Mouse (Mus musculus) limb, embryonic 14.5 days (tissue): ENCODE data around the gene Foxm1. TPM values are rescaled to one million over a fixed set of nuclear protein-coding genes. Genes with fewer than 3 reads are reported as not detected.

Source experiments
- ATAC-seq: fragments of 200-750 bp; cut with Nextera tagmentation; 2 replicates; pipeline ENCODE4 v1.8.0; 2017; ENCODE audit warnings: low read depth, moderate number of reproducible peaks, moderate TSS enrichment; ENCODE audit not compliant: low FRiP score
- DNase-seq: peaks from one replicate; pipeline ENCODE4 v3.0.0-alpha.2; 2015; ENCODE audit warnings: low spot score
- H3K27ac ChIP-seq: fragments of 300-500 bp; sonication (generic); replicated peaks from 2 replicates; pipeline ENCODE4 v1.5.1; 2014; ENCODE audit warnings: low read depth, mild to moderate bottlenecking, low read length, moderate library complexity, mixed read lengths
- H3K27me3 ChIP-seq: fragments of 300-500 bp; sonication (generic); 2 replicates; pipeline ENCODE4 v1.6.1; 2014; ENCODE audit warnings: low read length, mixed read lengths; ENCODE audit not compliant: control insufficient read depth, insufficient read depth
- H3K36me3 ChIP-seq: fragments of 300-500 bp; sonication (generic); 2 replicates; pipeline ENCODE4 v1.6.1; 2014; ENCODE audit warnings: mild to moderate bottlenecking, low read length, moderate library complexity, mixed read lengths; ENCODE audit not compliant: control insufficient read depth, insufficient read depth
- H3K4me1 ChIP-seq: fragments of 300-500 bp; sonication (generic); 2 replicates; pipeline ENCODE4 v1.6.1; 2014; ENCODE audit warnings: antibody characterized with exemption, low read length, mixed read lengths; ENCODE audit not compliant: control insufficient read depth, insufficient read depth
- H3K4me2 ChIP-seq: fragments of 300-500 bp; sonication (generic); replicated peaks from 2 replicates; pipeline ENCODE4 v1.6.1; 2014; ENCODE audit warnings: low read depth, mild to moderate bottlenecking, low read length, moderate library complexity; ENCODE audit not compliant: severe bottlenecking
- H3K4me3 ChIP-seq: fragments of 300-500 bp; sonication (generic); replicated peaks from 2 replicates; pipeline ENCODE4 v1.5.1; 2014; ENCODE audit warnings: low read length
- H3K9ac ChIP-seq: fragments of 300-500 bp; sonication (generic); 2 replicates; pipeline ENCODE4 v1.6.1; 2014; ENCODE audit warnings: mild to moderate bottlenecking, low read depth, low read length, moderate library complexity; ENCODE audit not compliant: severe bottlenecking
- H3K9me3 ChIP-seq: fragments of 300-500 bp; sonication (generic); 2 replicates; pipeline ENCODE4 v1.6.1; 2016; ENCODE audit warnings: low read length; ENCODE audit not compliant: control insufficient read depth
- POLR2A ChIP-seq: fragments of 200-500 bp; IDR thresholded peaks from 2 replicates; pipeline ENCODE4 v1.8.0; 2012; ENCODE audit warnings: inconsistent platforms, mild to moderate bottlenecking, moderate library complexity, borderline replicate concordance; ENCODE audit not compliant: insufficient read depth, insufficient read length; ENCODE audit errors: extremely low read depth
- WGBS: fragments of 180-500 bp; shearing (Covaris S2); extraction: QIAGEN DNeasy Blood & Tissue Kit; methylation state at CpG from one replicate; pipeline ENCODE4 v1.1.7; 2014; 5-methylcytosine and 5-hydroxymethylcytosine counted together
- polyA plus RNA-seq, 2 experiments: library from polyadenylated mRNA; depleted of rRNA in 1 of 2; stranded (reverse) in 1 of 2; unstranded in 1 of 2; fragments of >200 nt; fragmentation: Nextera tagmentation in 1 of 2; extraction: Ambion mirVana in 1 of 2; gene quantifications; 2 replicates each; pipeline versions ENCODE4 v1.2.1 to v1.2.3; 2012 to 2014

Gene Foxm1
- polyA plus RNA-seq, 2 experiments, result 30.9 to 81.2 TPM

- no peak for TF ChIP-seq POLR2A
- H3K4me3 ChIP-seq, result no peak overlapping the region
- no peaks in the 10 kb centered on the region for H3K9me3 ChIP-seq
- H3K27ac ChIP-seq, result no peak overlapping the region
- 52% methylated on average over 5 of the region's 5 CpGs for WGBS
- DNase-seq (no peak), ATAC-seq (peak; percentile 33; the same call in 1 of the 2 replicates)
- H3K27me3 ChIP-seq, result no peaks in the 10 kb centered on the region
- no peak overlapping the region for H3K4me2 ChIP-seq
- peaks cover 33% of the 10 kb centered on the region for H3K36me3 ChIP-seq
- no peaks in the 10 kb centered on the region for H3K4me1 ChIP-seq
- H3K9ac ChIP-seq, result no peak overlapping the region
Observed at GRCm38 (mm10) chr6:128404708-128405107, 41.9 kb downstream of the Foxm1 start.

- no peaks in the 10 kb centered on the region for H3K9me3 ChIP-seq
- ATAC-seq, result no peak
- H3K9ac ChIP-seq, result no peak overlapping the region
- no peaks in the 10 kb centered on the region for H3K4me1 ChIP-seq
- no peak for TF ChIP-seq POLR2A
- 83% methylated on average over 7 of the region's 7 CpGs for WGBS
- H3K36me3 ChIP-seq, result peaks cover 69% of the 10 kb centered on the region
- no peak overlapping the region for H3K4me3 ChIP-seq
- H3K27me3 ChIP-seq, result no peaks in the 10 kb centered on the region
- DNase-seq, result no peak
- H3K27ac ChIP-seq, result no peak overlapping the region
- H3K4me2 ChIP-seq, result no peak overlapping the region
Observed at GRCm38 (mm10) chr6:128408544-128409125, 45.9 kb downstream of the Foxm1 start.

- Histone ChIP-seq H3K27ac (no peak overlapping the region), H3K9me3 (no peaks in the 10 kb centered on the region), H3K4me2 (no peak overlapping the region), H3K4me3 (no peak overlapping the region), H3K9ac (no peak overlapping the region), H3K4me1 (no peaks in the 10 kb centered on the region), H3K36me3 (peaks cover 76% of the 10 kb centered on the region), H3K27me3 (no peaks in the 10 kb centered on the region)
- 95% methylated on average over 13 of the region's 13 CpGs for WGBS
- TF ChIP-seq POLR2A, result no peak
- DNase-seq (no peak), ATAC-seq (no peak)
Observed at GRCm38 (mm10) chr6:128410305-128410704, 47.5 kb downstream of the Foxm1 start.

GRCm38 (mm10) chr6:128411115-128411514, 48.3 kb downstream of the Foxm1 start:
- no peak for TF ChIP-seq POLR2A
- no peak overlapping the region for H3K27ac ChIP-seq
- no peaks in the 10 kb centered on the region for H3K9me3 ChIP-seq
- no peaks in the 10 kb centered on the region for H3K4me1 ChIP-seq
- H3K27me3 ChIP-seq, result no peaks in the 10 kb centered on the region
- H3K36me3 ChIP-seq, result peaks cover 73% of the 10 kb centered on the region
- 21% methylated on average over 3 of the region's 3 CpGs for WGBS
- peak; percentile 70 for DNase-seq
- peak; percentile 48; the same call in 1 of the 2 replicates for ATAC-seq
- H3K9ac ChIP-seq, result no peak overlapping the region
- no peak overlapping the region for H3K4me3 ChIP-seq
- no peak overlapping the region for H3K4me2 ChIP-seq

- H3K27ac ChIP-seq, result no peak overlapping the region
- H3K36me3 ChIP-seq, result peaks cover 32% of the 10 kb centered on the region
- H3K27me3 ChIP-seq, result no peaks in the 10 kb centered on the region
- H3K9ac ChIP-seq, result no peak overlapping the region
- H3K4me1 ChIP-seq, result no peaks in the 10 kb centered on the region
- DNase-seq, result no peak
- no peak for ATAC-seq
- H3K9me3 ChIP-seq, result no peaks in the 10 kb centered on the region
- H3K4me3 ChIP-seq, result no peak overlapping the region
- no peak overlapping the region for H3K4me2 ChIP-seq
- no peak for TF ChIP-seq POLR2A
- 82% methylated on average over 5 of the region's 5 CpGs for WGBS
Observed at GRCm38 (mm10) chr6:128416169-128416568, 53.4 kb downstream of the Foxm1 start.
